Mouse (Mus musculus) embryonic facial prominence, embryonic 14.5 days (tissue): ENCODE measurements around the gene Pi4k2b. TPM values are rescaled to one million over a fixed set of nuclear protein-coding genes. Genes with fewer than 3 reads are reported as not detected.

Experiments used
- ATAC-seq: fragments of 200-750 bp; cut with Nextera tagmentation; 2 replicates; pipeline ENCODE4 v1.8.0; 2017; ENCODE audit warnings: low read depth, moderate number of reproducible peaks, moderate TSS enrichment
- DNase-seq: peaks from one replicate; pipeline ENCODE4 v3.0.0-alpha.2; 2015; ENCODE audit warnings: low spot score
- H3K27ac ChIP-seq: fragments of 300-500 bp; sonication (generic); replicated peaks from 2 replicates; pipeline ENCODE4 v1.5.1; 2014; ENCODE audit warnings: low read depth, mild to moderate bottlenecking, low read length, moderate library complexity
- H3K27me3 ChIP-seq: fragments of 300-500 bp; sonication (generic); replicated peaks from 2 replicates; pipeline ENCODE4 v1.6.1; 2014; ENCODE audit warnings: low read length; ENCODE audit not compliant: control insufficient read depth, insufficient read depth
- H3K36me3 ChIP-seq: fragments of 300-500 bp; sonication (generic); 2 replicates; pipeline ENCODE4 v1.6.1; 2014; ENCODE audit warnings: low read length, mixed read lengths; ENCODE audit not compliant: control insufficient read depth, insufficient read depth
- H3K4me1 ChIP-seq: fragments of 300-500 bp; sonication (generic); 2 replicates; pipeline ENCODE4 v1.6.1; 2014; ENCODE audit warnings: antibody characterized with exemption, low read length; ENCODE audit not compliant: control insufficient read depth, insufficient read depth
- H3K4me2 ChIP-seq: fragments of 300-500 bp; sonication (generic); 2 replicates; pipeline ENCODE4 v1.6.1; 2014; ENCODE audit warnings: low read depth, mild to moderate bottlenecking, low read length, moderate library complexity, mixed read lengths
- H3K4me3 ChIP-seq: fragments of 300-500 bp; sonication (generic); 2 replicates; pipeline ENCODE4 v1.5.1; 2014; ENCODE audit warnings: low read depth, mild to moderate bottlenecking, low read length
- H3K9ac ChIP-seq: fragments of 300-500 bp; sonication (generic); 2 replicates; pipeline ENCODE4 v1.6.1; 2014; ENCODE audit warnings: low read depth, mild to moderate bottlenecking, low read length, moderate library complexity, mixed read lengths
- H3K9me3 ChIP-seq: fragments of 300-500 bp; sonication (generic); 2 replicates; pipeline ENCODE4 v1.6.1; 2016; ENCODE audit warnings: low read length; ENCODE audit not compliant: control insufficient read depth
- WGBS: fragments of 180-500 bp; shearing (Covaris S2); extraction: QIAGEN DNeasy Blood & Tissue Kit; methylation state at CpG from one replicate; pipeline ENCODE4 v1.1.7; 2014; 5-methylcytosine and 5-hydroxymethylcytosine counted together
- polyA plus RNA-seq: library from polyadenylated mRNA; unstranded; fragments of >200 nt; fragmentation: Nextera tagmentation; extraction: Ambion mirVana; gene quantifications from 2 replicates; pipeline ENCODE4 v1.2.1, GENCODE M21; 2014

Gene Pi4k2b
- polyA plus RNA-seq, 1 experiment from 2014 or later: 25.6 TPM

GRCm38 (mm10) chr5:52732811-52733210 is 8.6 kb upstream of the Pi4k2b start:
- DNase-seq (no peak), ATAC-seq (no peak)
- H3K27ac ChIP-seq: no peak overlapping the region
- H3K4me2 ChIP-seq: no peak overlapping the region
- no peaks in the 10 kb centered on the region for H3K27me3 ChIP-seq
- no peaks in the 10 kb centered on the region for H3K9me3 ChIP-seq
- no peak overlapping the region for H3K9ac ChIP-seq
- no peaks in the 10 kb centered on the region for H3K36me3 ChIP-seq
- no peak overlapping the region for H3K4me3 ChIP-seq
- 72% methylated on average over 4 of the region's 4 CpGs for WGBS
- H3K4me1 ChIP-seq: 0 out of 2 replicates have a peak, but pooled peaks cover 3% of the 10 kb centered on the region

- Histone ChIP-seq H3K27ac (no peak overlapping the region), H3K9me3 (no peaks in the 10 kb centered on the region), H3K4me3 (no peak overlapping the region), H3K4me2 (no peak overlapping the region), H3K36me3 (no peaks in the 10 kb centered on the region), H3K27me3 (no peaks in the 10 kb centered on the region), H3K4me1 (0 out of 2 replicates have a peak, but pooled peaks cover 3% of the 10 kb centered on the region), H3K9ac (no peak overlapping the region)
- DNase-seq: peak; percentile 82
- no peak; the same call in 1 of the 2 replicates for ATAC-seq
- 39% methylated on average over 3 of the region's 3 CpGs for WGBS
These were observed 5.3 kb upstream of the Pi4k2b start for GRCm38 (mm10) chr5:52736046-52736445.

GRCm38 (mm10) chr5:52742112-52742813 is 889 bp downstream of the Pi4k2b start:
- WGBS: 2% methylated on average over 17 of the region's 17 CpGs
- peak overlapping the region; percentile 84 for H3K27ac ChIP-seq
- peaks cover 9% of the 10 kb centered on the region; the same call in 1 of the 2 replicates for H3K4me1 ChIP-seq
- peak overlapping the region; percentile 73 for H3K4me2 ChIP-seq
- H3K27me3 ChIP-seq: no peaks in the 10 kb centered on the region
- ATAC-seq (peak; percentile 17; the same call in 1 of the 2 replicates), DNase-seq (peak; percentile 59)
- H3K9me3 ChIP-seq: no peaks in the 10 kb centered on the region
- H3K9ac ChIP-seq: peak overlapping the region; percentile 88
- no peaks in the 10 kb centered on the region for H3K36me3 ChIP-seq
- H3K4me3 ChIP-seq: peak overlapping the region; percentile 86

GRCm38 (mm10) chr5:52743231-52743630 is 1.9 kb downstream of the Pi4k2b start:
- Histone ChIP-seq H3K27me3 (no peaks in the 10 kb centered on the region), H3K4me3 (peak overlapping the region; percentile 86; the same call in 1 of the 2 replicates), H3K27ac (no peak overlapping the region), H3K9me3 (no peaks in the 10 kb centered on the region), H3K9ac (no peak overlapping the region), H3K4me1 (peaks cover 11% of the 10 kb centered on the region; the same call in 1 of the 2 replicates), H3K4me2 (peak overlapping the region; percentile 73), H3K36me3 (no peaks in the 10 kb centered on the region)
- ATAC-seq (no peak), DNase-seq (no peak)
- 42% methylated on average over 4 of the region's 4 CpGs for WGBS

GRCm38 (mm10) chr5:52746920-52747319 is 5.5 kb downstream of the Pi4k2b start:
- ATAC-seq: no peak
- Histone ChIP-seq H3K9ac (no peak overlapping the region), H3K4me3 (no peak overlapping the region), H3K9me3 (no peaks in the 10 kb centered on the region), H3K4me1 (peaks cover 18% of the 10 kb centered on the region; the same call in 1 of the 2 replicates), H3K4me2 (no peak overlapping the region), H3K27ac (no peak overlapping the region), H3K36me3 (0 out of 2 replicates have a peak, but pooled peaks cover 3% of the 10 kb centered on the region), H3K27me3 (no peaks in the 10 kb centered on the region)
- no peak for DNase-seq

GRCm38 (mm10) chr5:52748732-52749131 is 7.4 kb downstream of the Pi4k2b start:
- 64% methylated on average over 5 of the region's 5 CpGs for WGBS
- no peak for ATAC-seq

GRCm38 (mm10) chr5:52753146-52753545 is 11.8 kb downstream of the Pi4k2b start:
- H3K9me3 ChIP-seq: no peaks in the 10 kb centered on the region
- H3K27ac ChIP-seq: no peak overlapping the region
- H3K9ac ChIP-seq: no peak overlapping the region
- H3K4me2 ChIP-seq: no peak overlapping the region
- no peak for ATAC-seq
- 62% methylated on average over 9 of the region's 9 CpGs for WGBS
- H3K4me1 ChIP-seq: peaks cover 8% of the 10 kb centered on the region; the same call in 1 of the 2 replicates
- no peak for DNase-seq
- H3K27me3 ChIP-seq: no peaks in the 10 kb centered on the region
- H3K4me3 ChIP-seq: no peak overlapping the region
- H3K36me3 ChIP-seq: 0 out of 2 replicates have a peak, but pooled peaks cover 3% of the 10 kb centered on the region

More at GRCm38 (mm10) chr5:52748732-52749131, 7.4 kb downstream of the Pi4k2b start:
- no peak overlapping the region for H3K9ac ChIP-seq
- no peak overlapping the region for H3K4me2 ChIP-seq
- no peak overlapping the region for H3K27ac ChIP-seq
- H3K27me3 ChIP-seq: no peaks in the 10 kb centered on the region
- H3K36me3 ChIP-seq: 0 out of 2 replicates have a peak, but pooled peaks cover 3% of the 10 kb centered on the region
- no peaks in the 10 kb centered on the region for H3K9me3 ChIP-seq
- no peak overlapping the region for H3K4me3 ChIP-seq
- peaks cover 9% of the 10 kb centered on the region; the same call in 1 of the 2 replicates for H3K4me1 ChIP-seq
- DNase-seq: peak; percentile 47

- Histone ChIP-seq H3K9me3 (no peaks in the 10 kb centered on the region), H3K27ac (no peak overlapping the region), H3K4me3 (no peak overlapping the region), H3K27me3 (no peaks in the 10 kb centered on the region), H3K4me2 (no peak overlapping the region), H3K36me3 (0 out of 2 replicates have a peak, but pooled peaks cover 3% of the 10 kb centered on the region), H3K9ac (no peak overlapping the region), H3K4me1 (peaks cover 4% of the 10 kb centered on the region; the same call in 1 of the 2 replicates)
- no peak for ATAC-seq
- no peak for DNase-seq
These were observed 12.8 kb downstream of the Pi4k2b start for GRCm38 (mm10) chr5:52754196-52754595.
